Mouse (Mus musculus): ENCODE measurements around the gene Tmem39a. TPM values are rescaled to one million over a fixed set of nuclear protein-coding genes. Genes with fewer than 3 reads are reported as not detected.

Gene Tmem39a
- polyA plus RNA-seq, 1 experiment from 2014 or later, result 70.3 TPM

DNA sequence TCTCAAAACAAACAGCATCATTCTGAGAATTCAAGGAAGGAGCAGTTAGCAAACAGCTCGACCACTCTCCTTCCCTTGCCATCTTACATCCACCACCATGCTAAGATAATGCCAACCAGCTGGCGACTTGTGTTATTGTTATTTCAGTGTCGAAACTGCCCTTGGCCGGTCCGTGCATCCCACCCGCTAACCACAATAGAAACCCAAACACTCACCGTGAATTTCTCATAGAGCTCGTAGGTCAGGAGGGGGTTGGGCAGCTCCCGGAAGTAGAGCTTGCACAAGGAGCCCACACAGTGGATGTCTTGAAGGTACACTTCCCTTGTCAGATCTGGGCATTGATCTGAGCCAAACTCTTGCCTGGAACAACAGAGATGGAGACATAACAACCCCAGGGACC, 78.2 kb downstream of the Tmem39a start:
- no peak overlapping the region for H3K27ac ChIP-seq
- no peak for TF ChIP-seq CTCF (IDR thresholded peaks at IDR 0.05; ENCODE audit: low read depth)
- no peaks in the 10 kb centered on the region for H3K9me3 ChIP-seq (replicated peaks; ENCODE audit: low read length)
- no peaks in the 10 kb centered on the region for H3K27me3 ChIP-seq (ENCODE audit: insufficient read depth, low read length)
- H3K4me1 ChIP-seq (replicated peaks; ENCODE audit: insufficient read depth, low read length), result no peaks in the 10 kb centered on the region
- no peaks in the 10 kb centered on the region for H3K36me3 ChIP-seq (ENCODE audit: insufficient read depth, low read length)
- H3K9ac ChIP-seq (ENCODE audit: low read depth, low read length), result no peak overlapping the region
- no peak for DNase-seq (ENCODE audit: low spot score)
- H3K4me2 ChIP-seq (ENCODE audit: low read length), result no peak overlapping the region
- no peak for ATAC-seq (replicated peaks; ENCODE audit: low FRiP score, low read depth)
- no peak overlapping the region for H3K4me3 ChIP-seq (replicated peaks; ENCODE audit: low read depth, low read length)
- 55% methylated on average over 9 of the region's 9 CpGs for WGBS

DNA sequence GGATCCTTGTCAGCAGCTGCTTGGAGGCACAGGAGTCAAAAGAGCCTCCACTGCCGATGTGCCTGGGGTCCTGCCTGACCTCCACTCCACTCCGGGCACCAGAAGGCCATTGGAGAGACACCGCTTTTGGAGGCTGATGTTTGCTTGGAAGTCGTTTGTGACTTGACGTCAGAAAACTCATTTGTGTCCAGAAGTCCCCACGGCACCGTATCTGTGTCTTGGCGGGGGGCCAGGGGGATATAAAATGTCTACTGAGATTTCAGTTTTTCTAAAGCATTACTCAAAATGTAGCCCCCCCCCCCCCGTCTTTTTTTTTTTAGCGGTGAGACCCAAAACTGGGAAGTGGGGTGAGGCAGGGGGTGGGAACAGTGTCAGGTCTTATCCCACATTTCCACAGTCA, 78.6 kb downstream of the Tmem39a start:
- no peak for DNase-seq (ENCODE audit: low spot score)
- no peak overlapping the region for H3K9ac ChIP-seq (ENCODE audit: low read depth, low read length)
- 52% methylated on average over 10 of the region's 10 CpGs for WGBS

More for the DNA sequence above, 78.6 kb downstream of the Tmem39a start:
- no peaks in the 10 kb centered on the region for H3K36me3 ChIP-seq (ENCODE audit: insufficient read depth, low read length)
- no peaks in the 10 kb centered on the region for H3K9me3 ChIP-seq (replicated peaks; ENCODE audit: low read length)
- no peak overlapping the region for H3K27ac ChIP-seq
- no peaks in the 10 kb centered on the region for H3K27me3 ChIP-seq (ENCODE audit: insufficient read depth, low read length)
- H3K4me3 ChIP-seq (replicated peaks; ENCODE audit: low read depth, low read length), result no peak overlapping the region
- no peak for ATAC-seq (replicated peaks; ENCODE audit: low FRiP score, low read depth)
- no peak for TF ChIP-seq CTCF (IDR thresholded peaks at IDR 0.05; ENCODE audit: low read depth)
- H3K4me2 ChIP-seq (ENCODE audit: low read length), result no peak overlapping the region
- H3K4me1 ChIP-seq (replicated peaks; ENCODE audit: insufficient read depth, low read length), result no peaks in the 10 kb centered on the region

Other genes starting within 250 kb of the Tmem39a start
- gene Maats1, start 216.6 kb upstream of the Tmem39a start, polyA plus RNA-seq (2015; fragmentation: Nextera tagmentation; extraction: Ambion mirVana), result 0.14 and 0.21 TPM in 2 replicates
- gene Cox17, start 211.7 kb upstream of the Tmem39a start, polyA plus RNA-seq (2015; fragmentation: Nextera tagmentation; extraction: Ambion mirVana), result 283 and 305 TPM in 2 replicates
- not detected in 2 replicates for gene Gm21987, start 211.7 kb upstream of the Tmem39a start, polyA plus RNA-seq (2015; fragmentation: Nextera tagmentation; extraction: Ambion mirVana)
- gene Popdc2, start 196.5 kb upstream of the Tmem39a start, polyA plus RNA-seq (2015; fragmentation: Nextera tagmentation; extraction: Ambion mirVana), result 0.46 and 0.55 TPM in 2 replicates
- gene Pla1a, start 125.6 kb upstream of the Tmem39a start, polyA plus RNA-seq (2015; fragmentation: Nextera tagmentation; extraction: Ambion mirVana), result 36.5 and 36.8 TPM in 2 replicates
- gene Adprh, start 106.0 kb upstream of the Tmem39a start, polyA plus RNA-seq (2015; fragmentation: Nextera tagmentation; extraction: Ambion mirVana), result 74.6 and 77.5 TPM in 2 replicates
- 0.20 TPM in 2 replicates for gene Cd80, start 103.1 kb upstream of the Tmem39a start, polyA plus RNA-seq (2015; fragmentation: Nextera tagmentation; extraction: Ambion mirVana)
- 27.9 and 28.7 TPM in 2 replicates for gene Timmdc1, start 36.0 kb upstream of the Tmem39a start, polyA plus RNA-seq (2015; fragmentation: Nextera tagmentation; extraction: Ambion mirVana)
- 43.2 and 44.1 TPM in 2 replicates for gene Poglut1, start 8.4 kb upstream of the Tmem39a start, polyA plus RNA-seq (2015; fragmentation: Nextera tagmentation; extraction: Ambion mirVana)
- gene Arhgap31, start 154.6 kb downstream of the Tmem39a start, polyA plus RNA-seq (2015; fragmentation: Nextera tagmentation; extraction: Ambion mirVana), result 5.4 and 5.9 TPM in 2 replicates
- 28.8 and 29.9 TPM in 2 replicates for gene B4galt4, start 183.6 kb downstream of the Tmem39a start, polyA plus RNA-seq (2015; fragmentation: Nextera tagmentation; extraction: Ambion mirVana)
- gene Upk1b, start 241.6 kb downstream of the Tmem39a start, polyA plus RNA-seq (2015; fragmentation: Nextera tagmentation; extraction: Ambion mirVana), result 33.9 and 47.9 TPM in 2 replicates